Mouse (Mus musculus): Measurements from ENCODE around the gene Olfr1442. TPM values are rescaled to one million over a fixed set of nuclear protein-coding genes. Genes with fewer than 3 reads are reported as not detected.
A peak's percentile ranks its signal among the peaks of the same experiment; 100 is the strongest.
"Not testable (repeated sequence)": the region's sequence is repeated elsewhere in the genome, so short reads cannot be mapped to it uniquely, and the experiment has no call there.

The Olfr1442 gene
- polyA plus RNA-seq, 1 experiment from 2014 or later: not detected

DNA sequence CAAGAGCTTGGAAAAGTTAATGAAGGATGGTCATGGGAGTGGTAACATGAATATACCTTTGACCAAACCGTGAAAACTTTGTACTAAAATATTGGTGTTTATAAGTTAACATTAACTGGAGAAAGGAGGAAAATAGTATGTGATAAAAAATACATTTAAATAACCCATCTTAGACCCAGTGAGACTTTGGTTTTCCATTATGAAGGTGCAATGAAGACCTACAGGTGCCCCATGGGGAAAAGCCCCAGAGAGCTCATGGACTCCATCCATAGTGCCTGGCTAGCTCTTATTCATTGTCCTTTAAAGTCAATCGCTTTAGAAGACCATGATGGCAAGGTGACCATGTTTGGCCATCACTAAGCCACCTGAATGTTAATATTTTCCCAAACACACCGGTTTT lies 7.6 kb downstream of the Olfr1442 start, which contains the start of gene Olfr1443:
Gene Olfr1443, plus strand, starts transcription at position 301 of the 400 bp plus-strand sequence.
- Histone ChIP-seq H3K4me3 (ENCODE audit: low read depth, low read length) (no peak within 1 kb of the TSS), H3K9ac (ENCODE audit: low read depth, low read length) (no peak within 1 kb of the TSS), H3K4me2 (ENCODE audit: low read depth, low read length) (no peak within 1 kb of the TSS), H3K4me1 (ENCODE audit: control insufficient read depth, low read depth, low read length) (no peaks in the 10 kb centered on the region), H3K36me3 (ENCODE audit: control insufficient read depth, insufficient read depth) (no peaks in the 10 kb centered on the region), H3K27ac (ENCODE audit: low read length) (no peak within 1 kb of the TSS), H3K9me3 (replicated peaks; ENCODE audit: control insufficient read depth, low read length) (no peaks in the 10 kb centered on the region), H3K27me3 (ENCODE audit: control insufficient read depth, insufficient read depth, low read depth, low read length) (no peaks in the 10 kb centered on the region)
- 40% methylated on average over 3 of the region's 3 CpGs for WGBS (ENCODE audit: insufficient replicate concordance)
- no peak for ATAC-seq (ENCODE audit: low read depth)

DNA sequence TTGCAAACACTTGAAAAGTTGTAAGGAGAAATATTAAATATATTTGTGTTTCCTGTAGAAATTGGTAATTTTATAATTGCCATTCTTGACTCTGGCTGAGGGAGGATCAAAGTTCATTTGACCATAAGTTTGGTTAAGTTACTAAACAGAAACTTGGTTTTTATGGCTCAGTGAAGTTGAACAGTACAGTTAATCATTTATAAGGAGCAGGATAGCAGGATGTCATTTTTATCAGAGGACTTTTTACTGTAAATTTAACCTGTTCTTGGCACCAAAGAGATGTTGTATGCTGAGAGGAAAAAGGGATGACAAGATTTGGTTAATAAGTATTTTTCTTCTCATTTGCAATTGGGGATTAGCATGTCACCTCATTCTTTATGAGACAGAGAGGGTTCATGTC lies 14.4 kb downstream of the Olfr1442 start:
- no peak overlapping the region for H3K4me3 ChIP-seq (ENCODE audit: low read depth, low read length)
- no peaks in the 10 kb centered on the region for H3K36me3 ChIP-seq (ENCODE audit: control insufficient read depth, insufficient read depth)
- H3K9me3 ChIP-seq (replicated peaks; ENCODE audit: control insufficient read depth, low read length): no peaks in the 10 kb centered on the region
- H3K27ac ChIP-seq (ENCODE audit: low read length): no peak overlapping the region
- no peak overlapping the region for H3K4me2 ChIP-seq (ENCODE audit: low read depth, low read length)
- ATAC-seq (ENCODE audit: low read depth): no peak
- no peaks in the 10 kb centered on the region for H3K4me1 ChIP-seq (ENCODE audit: control insufficient read depth, low read depth, low read length)
- H3K9ac ChIP-seq (ENCODE audit: low read depth, low read length): no peak overlapping the region
- H3K27me3 ChIP-seq (ENCODE audit: control insufficient read depth, insufficient read depth, low read depth, low read length): no peaks in the 10 kb centered on the region

DNA sequence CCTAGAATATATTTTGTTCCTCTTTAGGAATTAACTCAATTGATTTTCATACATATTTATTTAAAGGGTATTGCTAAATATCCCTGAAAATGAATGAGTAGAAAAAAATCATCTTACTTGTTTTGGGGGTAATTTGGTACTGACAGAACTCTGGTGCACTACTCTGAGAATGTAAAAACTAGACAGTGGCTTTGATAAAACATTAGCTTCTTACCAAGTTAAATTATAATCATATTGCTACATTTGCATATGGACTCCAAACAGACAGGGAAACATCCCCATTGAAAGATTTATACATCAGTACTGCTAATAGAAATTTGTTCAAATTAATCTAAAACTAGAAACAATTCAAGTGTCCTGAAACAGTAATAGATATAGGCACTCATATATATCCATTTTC lies 15.0 kb downstream of the Olfr1442 start:
- no peak for ATAC-seq (ENCODE audit: low read depth)
- Histone ChIP-seq H3K4me1 (ENCODE audit: control insufficient read depth, low read depth, low read length) (no peaks in the 10 kb centered on the region), H3K27ac (ENCODE audit: low read length) (no peak overlapping the region), H3K36me3 (ENCODE audit: control insufficient read depth, insufficient read depth) (no peaks in the 10 kb centered on the region), H3K27me3 (ENCODE audit: control insufficient read depth, insufficient read depth, low read depth, low read length) (no peaks in the 10 kb centered on the region), H3K9ac (ENCODE audit: low read depth, low read length) (no peak overlapping the region), H3K4me3 (ENCODE audit: low read depth, low read length) (no peak overlapping the region), H3K4me2 (ENCODE audit: low read depth, low read length) (no peak overlapping the region), H3K9me3 (replicated peaks; ENCODE audit: control insufficient read depth, low read length) (no peaks in the 10 kb centered on the region)

DNA sequence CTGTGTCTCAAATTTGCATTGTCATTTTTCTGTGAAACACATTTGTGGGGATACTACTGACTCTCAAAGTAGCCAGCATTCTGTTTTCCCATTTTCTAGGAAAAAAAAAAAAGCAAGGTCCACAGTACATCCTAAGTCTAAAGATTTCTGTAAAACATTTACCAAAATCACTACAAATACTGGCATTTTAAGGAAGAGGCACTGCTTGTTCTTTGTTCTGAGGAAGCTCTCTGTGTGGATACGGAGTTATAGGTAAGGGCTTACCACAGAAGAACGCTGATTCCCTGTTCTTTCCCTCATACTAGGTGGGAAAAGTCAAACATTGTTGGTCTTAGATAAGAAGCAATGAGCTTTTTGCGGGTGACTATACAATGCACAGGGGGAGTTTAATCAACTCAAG lies 25.4 kb downstream of the Olfr1442 start, which contains the start of gene Keg1:
Gene Keg1, plus strand, starts transcription at position 197 of the 400 bp plus-strand sequence.
- H3K9ac ChIP-seq (ENCODE audit: low read depth, low read length): no peak within 1 kb of the TSS

DNA sequence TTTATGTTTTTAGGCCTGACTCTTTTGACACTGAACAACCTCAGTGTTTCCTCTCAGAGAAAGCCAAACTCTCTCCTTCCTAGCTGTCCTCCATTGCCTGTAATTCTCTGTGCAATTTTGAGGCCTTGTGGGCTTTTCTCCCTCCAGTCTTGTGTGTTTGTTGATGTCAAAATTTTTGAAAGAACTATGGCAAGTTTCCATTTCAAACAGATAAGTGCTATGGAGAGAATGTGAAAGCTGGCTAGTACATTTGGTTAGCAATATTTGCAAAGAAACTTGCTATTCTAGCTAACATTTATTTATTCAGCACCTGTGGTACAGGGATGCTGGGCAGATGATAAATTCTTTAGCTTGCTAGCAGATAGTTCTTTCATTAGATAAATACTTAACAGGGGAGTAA lies 26.0 kb downstream of the Olfr1442 start:
- no peak overlapping the region for H3K27ac ChIP-seq (ENCODE audit: low read length)
- H3K36me3 ChIP-seq (ENCODE audit: control insufficient read depth, insufficient read depth): no peaks in the 10 kb centered on the region
- H3K27me3 ChIP-seq (ENCODE audit: control insufficient read depth, insufficient read depth, low read depth, low read length): no peaks in the 10 kb centered on the region
- H3K4me1 ChIP-seq (ENCODE audit: control insufficient read depth, low read depth, low read length): no peaks in the 10 kb centered on the region
- no peak for ATAC-seq (ENCODE audit: low read depth)
- no peak overlapping the region for H3K9ac ChIP-seq (ENCODE audit: low read depth, low read length)
- H3K4me3 ChIP-seq (ENCODE audit: low read depth, low read length): no peak overlapping the region
- no peaks in the 10 kb centered on the region for H3K9me3 ChIP-seq (replicated peaks; ENCODE audit: control insufficient read depth, low read length)
- no peak overlapping the region for H3K4me2 ChIP-seq (ENCODE audit: low read depth, low read length)

More for the DNA sequence above, 25.4 kb downstream of the Olfr1442 start, which contains the start of gene Keg1:
- Histone ChIP-seq H3K4me3 (ENCODE audit: low read depth, low read length) (no peak within 1 kb of the TSS), H3K4me1 (ENCODE audit: control insufficient read depth, low read depth, low read length) (no peaks in the 10 kb centered on the region), H3K9me3 (replicated peaks; ENCODE audit: control insufficient read depth, low read length) (no peaks in the 10 kb centered on the region), H3K27ac (ENCODE audit: low read length) (no peak within 1 kb of the TSS), H3K4me2 (ENCODE audit: low read depth, low read length) (no peak within 1 kb of the TSS), H3K27me3 (ENCODE audit: control insufficient read depth, insufficient read depth, low read depth, low read length) (no peaks in the 10 kb centered on the region), H3K36me3 (ENCODE audit: control insufficient read depth, insufficient read depth) (no peaks in the 10 kb centered on the region)
- 39% methylated on average over 3 of the region's 3 CpGs for WGBS (ENCODE audit: insufficient replicate concordance)
- ATAC-seq (ENCODE audit: low read depth): peak; percentile 35; the same call in 1 of the 2 replicates

DNA sequence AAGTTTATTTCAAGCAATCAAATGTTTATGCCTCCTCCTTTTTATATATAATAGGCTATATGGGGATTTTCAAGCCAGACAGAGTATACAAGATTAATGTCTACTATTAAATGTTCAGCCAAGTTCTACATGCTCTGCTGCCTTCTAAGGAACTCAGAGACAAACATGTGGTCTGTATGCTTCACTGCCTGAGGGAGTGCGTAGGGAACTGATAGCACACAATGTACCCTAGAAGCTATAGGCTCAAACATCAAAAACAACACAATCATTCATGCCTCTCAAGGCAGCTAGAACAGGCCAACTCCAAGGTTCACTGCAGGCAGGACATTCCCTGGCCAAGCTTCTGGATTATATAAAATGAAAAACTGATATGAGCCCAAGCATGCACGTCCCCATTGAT lies 38.2 kb downstream of the Olfr1442 start:
- WGBS (ENCODE audit: insufficient replicate concordance): 63% methylated on average over 2 of the region's 2 CpGs
- no peak overlapping the region for H3K27ac ChIP-seq (ENCODE audit: low read length)
- no peaks in the 10 kb centered on the region for H3K4me1 ChIP-seq (ENCODE audit: control insufficient read depth, low read depth, low read length)
- H3K36me3 ChIP-seq (ENCODE audit: control insufficient read depth, insufficient read depth): no peaks in the 10 kb centered on the region
- no peaks in the 10 kb centered on the region for H3K27me3 ChIP-seq (ENCODE audit: control insufficient read depth, insufficient read depth, low read depth, low read length)
- no peak overlapping the region for H3K9ac ChIP-seq (ENCODE audit: low read depth, low read length)
- H3K4me3 ChIP-seq (ENCODE audit: low read depth, low read length): no peak overlapping the region
- no peak for ATAC-seq (ENCODE audit: low read depth)
- H3K9me3 ChIP-seq (replicated peaks; ENCODE audit: control insufficient read depth, low read length): no peaks in the 10 kb centered on the region
- H3K4me2 ChIP-seq (ENCODE audit: low read depth, low read length): no peak overlapping the region

DNA sequence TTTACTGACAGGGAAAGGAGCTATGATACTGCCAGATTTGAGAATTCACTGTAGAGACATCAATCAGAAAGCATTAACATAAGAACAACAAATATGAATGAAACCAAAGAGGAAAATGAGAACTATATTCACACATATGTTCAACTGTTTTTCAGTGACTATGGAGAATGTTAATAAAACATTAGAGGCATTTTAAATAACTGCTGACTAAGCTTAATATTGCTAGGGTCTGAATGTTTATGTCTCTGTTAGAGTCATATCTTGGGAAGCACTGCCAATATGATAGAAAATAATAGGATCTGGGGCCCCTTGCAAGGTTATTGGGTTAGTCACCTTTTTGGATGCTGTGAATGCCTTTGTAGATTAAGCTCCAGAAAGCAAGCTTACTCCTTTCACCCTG lies 38.7 kb downstream of the Olfr1442 start:
- no peak for ATAC-seq (ENCODE audit: low read depth)
- Histone ChIP-seq H3K4me3 (ENCODE audit: low read depth, low read length) (no peak overlapping the region), H3K36me3 (ENCODE audit: control insufficient read depth, insufficient read depth) (no peaks in the 10 kb centered on the region), H3K27me3 (ENCODE audit: control insufficient read depth, insufficient read depth, low read depth, low read length) (no peaks in the 10 kb centered on the region), H3K27ac (ENCODE audit: low read length) (no peak overlapping the region), H3K4me1 (ENCODE audit: control insufficient read depth, low read depth, low read length) (no peaks in the 10 kb centered on the region), H3K9ac (ENCODE audit: low read depth, low read length) (no peak overlapping the region), H3K4me2 (ENCODE audit: low read depth, low read length) (no peak overlapping the region), H3K9me3 (replicated peaks; ENCODE audit: control insufficient read depth, low read length) (no peaks in the 10 kb centered on the region)

DNA sequence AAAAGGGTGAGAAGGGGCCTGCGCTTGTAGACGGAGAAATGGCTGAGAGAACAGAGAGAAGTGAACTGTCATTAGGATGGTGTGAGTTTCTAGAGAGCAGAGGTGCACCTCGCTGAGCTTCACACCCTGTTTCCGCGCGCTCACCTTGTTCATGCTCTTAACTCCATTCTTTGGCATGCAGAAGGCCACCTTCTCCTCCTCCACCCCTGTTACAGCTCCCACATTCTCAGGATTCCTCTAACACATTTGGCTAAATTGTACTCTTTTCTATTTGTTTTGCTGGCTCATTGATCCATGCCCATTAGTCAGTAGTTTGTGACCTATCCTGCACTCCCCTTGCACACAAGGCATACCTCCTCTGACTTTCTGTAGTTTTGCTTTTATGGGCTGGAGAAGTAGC lies 49.0 kb downstream of the Olfr1442 start:
- ATAC-seq (ENCODE audit: low read depth): no peak
- 61% methylated on average over 6 of the region's 6 CpGs for whole genome bisulfite sequencing (ENCODE audit: insufficient replicate concordance)
- H3K4me3 ChIP-seq (ENCODE audit: low read depth, low read length): no peak overlapping the region
- no peak overlapping the region for H3K9ac ChIP-seq (ENCODE audit: low read depth, low read length)
- no peaks in the 10 kb centered on the region for H3K27me3 ChIP-seq (ENCODE audit: control insufficient read depth, insufficient read depth, low read depth, low read length)
- no peak overlapping the region for H3K27ac ChIP-seq (ENCODE audit: low read length)
- no peaks in the 10 kb centered on the region for H3K9me3 ChIP-seq (replicated peaks; ENCODE audit: control insufficient read depth, low read length)
- no peaks in the 10 kb centered on the region for H3K36me3 ChIP-seq (ENCODE audit: control insufficient read depth, insufficient read depth)
- no peaks in the 10 kb centered on the region for H3K4me1 ChIP-seq (ENCODE audit: control insufficient read depth, low read depth, low read length)
- H3K4me2 ChIP-seq (ENCODE audit: low read depth, low read length): no peak overlapping the region

DNA sequence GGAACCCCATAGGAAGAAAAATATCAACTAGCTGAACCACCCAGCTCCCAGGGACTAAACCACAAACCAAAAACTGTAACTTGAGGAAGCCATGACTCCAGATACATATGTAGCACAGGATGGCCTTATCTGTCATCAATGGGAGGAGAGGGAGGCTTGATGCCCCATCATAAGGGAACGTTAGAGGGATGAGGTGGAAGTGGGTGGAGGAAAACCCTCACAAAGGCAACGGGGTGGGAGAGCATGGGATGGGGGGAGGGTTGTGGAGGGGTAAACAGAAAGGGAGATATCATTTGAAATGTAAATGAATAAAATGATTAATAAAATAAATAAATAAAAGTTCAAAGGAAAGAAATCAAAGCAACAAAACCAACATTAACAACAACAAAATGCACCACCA lies 50.2 kb downstream of the Olfr1442 start:
- Histone ChIP-seq H3K4me1 (ENCODE audit: control insufficient read depth, low read depth, low read length) (no peaks in the 10 kb centered on the region), H3K9ac (ENCODE audit: low read depth, low read length) (no peak overlapping the region), H3K4me2 (ENCODE audit: low read depth, low read length) (no peak overlapping the region), H3K9me3 (replicated peaks; ENCODE audit: control insufficient read depth, low read length) (no peaks in the 10 kb centered on the region), H3K36me3 (ENCODE audit: control insufficient read depth, insufficient read depth) (no peaks in the 10 kb centered on the region), H3K27me3 (ENCODE audit: control insufficient read depth, insufficient read depth, low read depth, low read length) (no peaks in the 10 kb centered on the region), H3K4me3 (ENCODE audit: low read depth, low read length) (no peak overlapping the region), H3K27ac (ENCODE audit: low read length) (no peak overlapping the region)
- WGBS (ENCODE audit: insufficient replicate concordance): 25% methylated on average over 2 of the region's 2 CpGs
- no peak for ATAC-seq (ENCODE audit: low read depth)

DNA sequence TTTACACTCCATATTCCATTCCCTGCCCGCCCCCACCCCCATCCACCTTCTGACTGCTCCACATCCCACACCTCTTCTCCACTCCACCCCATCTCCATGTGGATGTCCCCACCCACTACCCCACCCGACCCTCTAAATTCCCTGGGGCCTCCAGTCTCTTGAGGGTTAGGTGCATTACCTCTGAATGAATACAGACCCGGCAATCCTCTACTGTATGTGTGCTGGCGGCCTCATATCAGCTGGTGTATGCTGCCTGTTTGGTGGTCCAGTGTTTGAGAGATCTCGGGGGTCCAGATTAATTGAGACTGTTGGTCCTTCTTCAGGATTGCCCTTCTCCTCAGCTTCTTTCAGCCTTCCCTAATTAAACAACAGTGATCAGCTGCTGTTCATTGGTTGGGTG lies 50.7 kb downstream of the Olfr1442 start:
- H3K4me2 ChIP-seq (ENCODE audit: low read depth, low read length); H3K36me3 ChIP-seq (ENCODE audit: control insufficient read depth, insufficient read depth): not testable (repeated sequence)

More for the DNA sequence above, 50.7 kb downstream of the Olfr1442 start:
- 58% methylated on average over 5 of the region's 5 CpGs for WGBS (ENCODE audit: insufficient replicate concordance)
- ATAC-seq (ENCODE audit: low read depth); H3K4me1 ChIP-seq (ENCODE audit: control insufficient read depth, low read depth, low read length); H3K27me3 ChIP-seq (ENCODE audit: control insufficient read depth, insufficient read depth, low read depth, low read length); H3K9me3 ChIP-seq (replicated peaks; ENCODE audit: control insufficient read depth, low read length); H3K27ac ChIP-seq (ENCODE audit: low read length); H3K9ac ChIP-seq (ENCODE audit: low read depth, low read length); H3K4me3 ChIP-seq (ENCODE audit: low read depth, low read length): not testable (repeated sequence)
